Comparison of ENCODE assay signal across 25 mouse cellular contexts in genomic region chr11:37355074-37355473, GRCm38 (mm10).
DNase-seq lines count a peak whose midpoint lies in the region; ATAC-seq and TF ChIP-seq lines count a peak whose summit lies in the region.
"Had no signal": no experiment of that assay in that cellular context is flagged by ENCODE, and none has a peak within 500 bp of the region (broad histone marks: within the 10 kb centered on the region; RNA-seq: fewer than 3 reads in every experiment).

No protein-coding gene starts in this region.

- peak; percentile 16; the same call in 1 of the 2 replicates for ATAC-seq in midbrain, embryonic 11.5 days (ENCODE audit: low FRiP score)
- ATAC-seq in midbrain, embryonic 16.5 days, result no peak
- ATAC-seq in midbrain, embryonic 14.5 days (ENCODE audit: low FRiP score, low TSS enrichment), result no peak
- ATAC-seq: forebrain, embryonic 14.5 days; intestine, postnatal 0 days had no signal

- no peak overlapping the region for H3K9ac ChIP-seq in midbrain, embryonic 11.5 days (ENCODE audit: low read length)
- H3K9ac ChIP-seq in midbrain, embryonic 16.5 days (ENCODE audit: low read depth, low read length), result no peak overlapping the region
- no peak overlapping the region for H3K9ac ChIP-seq in midbrain, embryonic 14.5 days (replicated peaks; ENCODE audit: low read length)
- H3K9ac ChIP-seq: embryonic facial prominence, embryonic 12.5 days; heart, embryonic 12.5 days; limb, embryonic 13.5 days; lung, embryonic 15.5 days had no signal

- TF ChIP-seq CTCF in kidney, adult 2 months (conservative IDR thresholded peaks at IDR 0.05; ENCODE audit: insufficient read depth, insufficient read length, low read depth, low read length), result no peak

- H3K27me3 ChIP-seq in midbrain, embryonic 11.5 days (ENCODE audit: control insufficient read depth, insufficient read depth, low read length), result no peaks in the 10 kb centered on the region
- H3K27me3 ChIP-seq in midbrain, embryonic 16.5 days (ENCODE audit: control insufficient read depth, insufficient read depth, low read depth, low read length), result no peaks in the 10 kb centered on the region
- H3K27me3 ChIP-seq in midbrain, embryonic 14.5 days (ENCODE audit: control insufficient read depth, insufficient read depth, low read length), result no peaks in the 10 kb centered on the region
- no peaks in the 10 kb centered on the region; the same call in 1 of the 2 replicates for H3K27me3 ChIP-seq in kidney, adult 2 months (replicated peaks; ENCODE audit: control insufficient read depth, insufficient read depth, low read length)
- H3K27me3 ChIP-seq: embryonic facial prominence, embryonic 12.5 days; heart, embryonic 12.5 days; limb, embryonic 13.5 days; lung, embryonic 15.5 days had no signal

- DNase-seq in embryo, embryonic 10.5 days (ENCODE audit: low spot score), result peak; percentile 12
- no peak for DNase-seq in embryo, embryonic 11 days
- no peak for DNase-seq in midbrain, embryonic 11.5 days (ENCODE audit: low spot score, missing footprints)
- peak; percentile 24 for DNase-seq in midbrain, embryonic 14.5 days
- no peak for DNase-seq in kidney, adult 2 months
- no peak for DNase-seq in B cell, adult 2 months
- DNase-seq: adrenal gland, adult 8-10 months; cerebellum, adult 8-10 months; cerebellum, postnatal 25 days; gastrocnemius, postnatal 25 days; heart, adult 2 months; heart, postnatal 4 days; kidney, postnatal 14 days; right cerebral cortex, postnatal 25 days; spleen, adult 18-20 months; thymus, postnatal 14 days had no signal

- H3K9me3 ChIP-seq in midbrain, embryonic 11.5 days (ENCODE audit: control insufficient read depth, low read length), result no peaks in the 10 kb centered on the region
- no peaks in the 10 kb centered on the region for H3K9me3 ChIP-seq in midbrain, embryonic 16.5 days (replicated peaks; ENCODE audit: control insufficient read depth, low read length, poor library complexity, severe bottlenecking)
- H3K9me3 ChIP-seq in midbrain, embryonic 14.5 days (ENCODE audit: control insufficient read depth, low read length), result no peaks in the 10 kb centered on the region
- H3K9me3 ChIP-seq: embryonic facial prominence, embryonic 12.5 days; G1E; heart, embryonic 12.5 days; limb, embryonic 13.5 days; lung, embryonic 15.5 days had no signal

- no peak overlapping the region for H3K27ac ChIP-seq in midbrain, embryonic 11.5 days (ENCODE audit: low read depth, low read length)
- H3K27ac ChIP-seq in midbrain, embryonic 16.5 days (ENCODE audit: low read length), result no peak overlapping the region
- no peak overlapping the region for H3K27ac ChIP-seq in midbrain, embryonic 14.5 days (replicated peaks; ENCODE audit: low read depth, low read length)
- no peak overlapping the region for H3K27ac ChIP-seq in kidney, adult 2 months (ENCODE audit: insufficient read depth, low read depth, low read length)
- H3K27ac ChIP-seq: embryonic facial prominence, embryonic 12.5 days; heart, adult 2 months; limb, embryonic 13.5 days; lung, embryonic 15.5 days had no signal

- H3K4me2 ChIP-seq in midbrain, embryonic 11.5 days, result no peak overlapping the region
- no peak overlapping the region for H3K4me2 ChIP-seq in midbrain, embryonic 16.5 days (ENCODE audit: low read length)
- no peak overlapping the region for H3K4me2 ChIP-seq in midbrain, embryonic 14.5 days (ENCODE audit: low read length)
- H3K4me2 ChIP-seq: embryonic facial prominence, embryonic 12.5 days; heart, embryonic 12.5 days; limb, embryonic 13.5 days; liver, embryonic 11.5 days; lung, embryonic 15.5 days had no signal

- H3K4me1 ChIP-seq in midbrain, embryonic 11.5 days (ENCODE audit: control insufficient read depth, insufficient read depth, low read length), result 0 out of 2 replicates have a peak, but pooled peaks cover 2% of the 10 kb centered on the region
- H3K4me1 ChIP-seq in midbrain, embryonic 16.5 days (ENCODE audit: control insufficient read depth, insufficient read depth, low read length), result no peaks in the 10 kb centered on the region
- no peaks in the 10 kb centered on the region for H3K4me1 ChIP-seq in midbrain, embryonic 14.5 days (ENCODE audit: control insufficient read depth, insufficient read depth, low read length)
- H3K4me1 ChIP-seq in kidney, adult 2 months (ENCODE audit: control insufficient read depth, insufficient read depth, low read length), result no peaks in the 10 kb centered on the region
- H3K4me1 ChIP-seq: embryonic facial prominence, embryonic 12.5 days; heart, embryonic 12.5 days; limb, embryonic 13.5 days; lung, embryonic 15.5 days had no signal

- no peak for TF ChIP-seq POLR2A in kidney, adult 2 months (IDR thresholded peaks at IDR 0.05; ENCODE audit: low read depth, low read length)

- H3K4me3 ChIP-seq in midbrain, embryonic 11.5 days (ENCODE audit: low read depth, low read length), result no peak overlapping the region
- H3K4me3 ChIP-seq in midbrain, embryonic 16.5 days (ENCODE audit: low read depth, low read length), result no peak overlapping the region
- H3K4me3 ChIP-seq in midbrain, embryonic 14.5 days (replicated peaks; ENCODE audit: low read depth, low read length), result no peak overlapping the region
- H3K4me3 ChIP-seq in kidney, adult 2 months (ENCODE audit: insufficient read depth, low read depth, low read length), result no peak overlapping the region
- H3K4me3 ChIP-seq: embryonic facial prominence, embryonic 12.5 days; heart, adult 2 months; heart, embryonic 12.5 days; limb, embryonic 13.5 days; lung, embryonic 15.5 days had no signal

- 60% methylated on average over 2 of the region's 2 CpGs for WGBS in midbrain, embryonic 11.5 days
- 32% methylated on average over 2 of the region's 2 CpGs for WGBS in midbrain, embryonic 16.5 days
- 29% methylated on average over 2 of the region's 2 CpGs for whole genome bisulfite sequencing in midbrain, embryonic 14.5 days
- 77% methylated on average over 2 of the region's 2 CpGs for WGBS in kidney, adult 2 months

- H3K36me3 ChIP-seq in midbrain, embryonic 11.5 days (ENCODE audit: control insufficient read depth, insufficient read depth, low read length), result no peaks in the 10 kb centered on the region
- H3K36me3 ChIP-seq in midbrain, embryonic 16.5 days (ENCODE audit: control insufficient read depth, insufficient read depth, low read length), result no peaks in the 10 kb centered on the region
- H3K36me3 ChIP-seq in midbrain, embryonic 14.5 days (ENCODE audit: control insufficient read depth, insufficient read depth, low read length), result no peaks in the 10 kb centered on the region
- no peaks in the 10 kb centered on the region for H3K36me3 ChIP-seq in kidney, adult 2 months (ENCODE audit: control insufficient read depth, insufficient read depth, low read length)
- H3K36me3 ChIP-seq: embryonic facial prominence, embryonic 12.5 days; G1E; heart, embryonic 12.5 days; limb, embryonic 13.5 days; lung, embryonic 15.5 days had no signal

Comparison
In these comparisons a context has a peak if more than half of its experiments do, and no peak if none do; other contexts are left out.
1. DNase-seq: peak in embryo, embryonic 10.5 days (single experiment) and midbrain, embryonic 14.5 days (single experiment); none in embryo, embryonic 11 days (single experiment), midbrain, embryonic 11.5 days (single experiment), kidney, adult 2 months (single experiment) and B cell, adult 2 months (0 of 2).